Mouse (Mus musculus) cerebellum, adult 2 months (tissue): ENCODE results near the gene Mrpl35.

Experiments
- CTCF ChIP-seq: fragments of 200-500 bp; IDR thresholded peaks from 2 replicates; pipeline ENCODE4 v1.5.1; 2011; ENCODE audit warnings: low read depth, mild to moderate bottlenecking, control low read depth, low read length, moderate library complexity, borderline replicate concordance; ENCODE audit not compliant: insufficient read depth
- POLR2A ChIP-seq: fragments of 200-500 bp; IDR thresholded peaks from 2 replicates; pipeline ENCODE4 v1.6.1; 2011; ENCODE audit warnings: low read length, control low read depth, borderline replicate concordance; ENCODE audit not compliant: insufficient read depth

DNA sequence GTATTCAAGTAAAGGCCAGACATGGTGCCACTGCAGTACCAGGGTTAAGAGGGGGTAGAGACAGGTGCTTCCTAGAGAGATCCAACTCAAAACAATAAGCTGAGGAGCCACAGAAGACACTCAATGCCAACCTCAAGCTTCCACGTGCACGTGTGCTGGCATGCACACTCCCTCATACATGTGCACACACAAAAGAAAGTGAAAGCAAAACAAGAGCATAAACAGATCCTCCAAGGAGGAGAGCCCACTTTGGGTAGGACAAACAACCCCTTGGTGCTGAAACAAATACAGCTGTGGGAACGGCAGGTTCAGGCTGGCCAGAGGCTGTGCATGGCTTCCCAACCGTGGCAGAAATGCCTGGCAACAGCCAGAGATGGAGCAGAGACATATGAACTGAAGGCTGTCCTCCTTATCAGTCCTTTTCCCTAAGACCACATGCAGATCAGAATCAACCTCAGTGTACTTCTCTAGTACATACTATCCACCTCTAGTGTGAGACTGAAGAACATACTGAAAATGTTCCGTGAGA, 6.9 kb downstream of the Mrpl35 start:
- TF ChIP-seq CTCF (no peak), POLR2A (no peak)
